Mouse (Mus musculus): Measurements from ENCODE around the gene Slfn8.
A peak's percentile ranks its signal among the peaks of the same experiment; 100 is the strongest.
"Not testable (repeated sequence)": the region's sequence is repeated elsewhere in the genome, so short reads cannot be mapped to it uniquely, and the experiment has no call there.

Slfn8 gene

DNA sequence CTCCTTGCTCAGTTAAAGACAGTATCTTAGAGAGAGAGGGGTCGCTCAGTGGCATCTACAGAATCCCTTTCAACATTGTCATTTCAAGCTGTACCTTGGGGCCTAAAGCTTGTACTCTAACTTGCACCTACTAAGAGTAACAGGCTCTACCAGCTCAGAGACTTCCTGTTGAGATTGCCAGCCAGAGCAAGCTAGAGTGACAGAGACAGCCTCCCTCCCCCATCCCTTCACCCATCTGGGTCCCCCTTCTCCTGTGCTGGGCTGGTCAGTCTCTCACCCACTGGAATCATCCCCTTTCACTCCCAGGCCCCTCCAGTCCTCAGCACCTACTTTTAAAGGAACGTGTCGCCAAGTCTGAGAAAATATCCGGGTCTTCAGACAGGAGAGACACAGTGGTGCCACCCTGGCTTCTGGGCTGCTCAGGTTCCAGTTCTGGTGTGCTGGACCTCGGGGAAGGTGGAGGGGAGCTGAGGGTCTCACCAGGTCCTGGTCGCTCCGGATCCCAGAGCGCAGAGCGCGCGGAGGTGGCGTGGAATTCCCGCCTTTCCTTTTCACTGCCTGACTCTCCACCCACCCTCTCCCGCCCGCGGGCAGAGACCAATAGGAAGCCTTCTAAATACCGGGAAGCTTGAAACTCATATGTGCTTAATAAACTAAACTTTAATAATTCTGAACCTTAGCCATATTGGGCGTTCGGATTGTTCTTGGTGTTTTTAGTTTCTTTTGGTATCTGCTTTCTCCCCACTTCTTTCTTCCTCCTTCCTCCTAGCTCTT, 29.8 kb downstream of the Slfn8 start:
- peak; percentile 40 for DNase-seq

DNA sequence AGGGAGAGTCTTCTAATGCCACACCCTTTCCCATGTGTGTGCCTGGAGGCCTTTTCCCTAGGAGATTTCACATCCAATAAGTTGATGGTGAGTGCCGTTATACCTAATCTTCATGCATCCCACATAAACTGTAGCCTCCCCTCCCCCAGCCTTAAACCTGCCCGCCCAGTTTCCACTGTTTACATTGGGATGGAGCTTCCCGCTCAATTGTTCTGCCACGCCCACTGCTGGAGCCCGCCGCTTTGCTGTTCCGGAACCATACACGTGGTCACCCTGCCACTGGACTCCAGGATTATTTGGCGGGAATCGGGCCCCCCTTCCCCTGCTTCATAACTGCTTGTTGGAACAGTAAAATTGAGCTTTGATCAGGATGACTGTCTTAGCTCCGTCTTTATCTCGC, 31.3 kb downstream of the Slfn8 start:
- DNase-seq: peak; percentile 17

- DNase-seq: no peak
These were observed 33.0 kb downstream of the Slfn8 start for GRCm38 (mm10) chr11:82987621-82988020.

DNA sequence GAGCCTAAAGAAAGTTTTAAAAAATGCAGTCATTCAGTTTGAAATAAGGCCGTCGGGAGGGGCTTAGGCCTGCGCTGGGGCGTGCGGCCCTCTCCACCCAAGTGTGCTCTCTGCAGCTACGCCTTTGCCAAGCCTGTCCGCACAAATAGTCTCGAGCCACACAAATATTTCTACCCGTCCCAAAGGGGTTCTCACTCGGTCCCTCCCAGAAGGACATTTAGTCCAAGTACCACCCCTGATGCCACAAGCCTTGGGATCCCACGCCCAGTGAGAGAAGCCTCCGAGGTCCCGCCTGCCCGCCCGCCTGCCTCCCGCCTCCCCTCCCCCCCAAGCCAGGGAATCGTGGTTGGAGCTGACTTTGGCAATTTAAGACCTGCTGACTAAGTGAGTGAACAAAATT, 37.4 kb downstream of the Slfn8 start:
- no peak for DNase-seq

GRCm38 (mm10) chr11:82982409-82982808, 38.2 kb downstream of the Slfn8 start:
- DNase-seq: not testable (repeated sequence)

GRCm38 (mm10) chr11:82973916-82974315, 46.7 kb downstream of the Slfn8 start:
- DNase-seq: peak; percentile 71

DNA sequence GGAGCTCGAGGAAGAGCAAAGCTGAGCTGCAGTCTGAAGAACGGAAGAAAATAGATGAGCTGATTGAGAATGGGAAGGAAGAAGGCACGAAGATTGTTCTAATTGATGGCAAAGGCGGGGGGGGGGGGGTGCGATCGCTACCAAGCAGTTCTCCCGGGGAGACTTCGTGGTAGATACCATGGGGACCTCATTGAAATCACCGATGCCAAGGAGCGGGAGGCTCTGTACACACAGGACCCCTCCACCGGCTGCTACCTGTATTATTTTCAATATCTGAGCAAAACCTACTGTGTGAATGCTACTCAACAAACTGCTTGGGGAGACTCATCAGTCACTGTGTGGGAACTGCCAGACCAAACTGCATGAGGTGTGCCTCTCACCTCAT, 49.0 kb downstream of the Slfn8 start:
- no peak for DNase-seq

- peak; percentile 45 for DNase-seq
These were observed 49.7 kb downstream of the Slfn8 start for GRCm38 (mm10) chr11:82970712-82971589.

DNA sequence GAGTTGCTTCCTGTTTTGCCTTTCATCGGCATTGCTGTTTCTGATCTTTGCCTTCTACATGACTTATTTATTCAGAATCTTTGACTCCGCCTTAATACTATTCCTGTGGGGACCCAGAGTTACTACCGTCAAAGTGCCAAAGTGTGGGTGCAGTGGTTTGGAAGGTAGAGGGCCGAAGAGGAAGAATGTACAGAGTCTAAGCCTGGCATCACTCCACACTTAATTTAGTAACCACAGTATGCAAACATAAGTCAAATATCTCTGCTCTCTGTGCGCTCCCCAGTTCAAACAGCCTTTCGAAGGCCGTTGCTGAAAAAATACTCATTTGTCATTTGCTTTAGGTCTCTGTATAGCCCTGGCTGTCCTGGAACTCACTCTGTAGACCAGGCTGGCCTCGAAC, 58.4 kb downstream of the Slfn8 start:
- DNase-seq: no peak

GRCm38 (mm10) chr11:82961743-82962142, 58.9 kb downstream of the Slfn8 start:
- no peak for DNase-seq

DNA sequence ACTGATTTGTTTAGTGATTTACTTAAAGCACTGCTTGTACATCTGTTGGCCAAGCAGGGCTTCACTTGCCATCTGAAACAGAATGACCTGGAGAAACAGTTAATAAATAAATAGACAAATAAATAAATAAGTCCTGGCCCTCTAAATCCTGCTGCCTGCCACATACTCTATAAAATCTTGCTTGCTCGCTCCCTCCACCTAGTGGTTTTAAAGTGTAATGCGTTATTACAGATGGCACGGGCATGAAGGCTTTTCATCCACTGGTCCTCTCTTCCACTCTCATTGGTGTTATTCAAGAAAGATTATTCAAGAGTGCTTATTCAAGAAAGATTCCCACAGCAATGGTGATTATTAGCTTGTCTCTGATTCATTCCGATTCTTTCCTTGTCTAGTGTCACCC, 61.0 kb downstream of the Slfn8 start:
- DNase-seq: peak; percentile 72

- no peak for DNase-seq
These were observed 63.7 kb downstream of the Slfn8 start for GRCm38 (mm10) chr11:82956925-82957324.

DNA sequence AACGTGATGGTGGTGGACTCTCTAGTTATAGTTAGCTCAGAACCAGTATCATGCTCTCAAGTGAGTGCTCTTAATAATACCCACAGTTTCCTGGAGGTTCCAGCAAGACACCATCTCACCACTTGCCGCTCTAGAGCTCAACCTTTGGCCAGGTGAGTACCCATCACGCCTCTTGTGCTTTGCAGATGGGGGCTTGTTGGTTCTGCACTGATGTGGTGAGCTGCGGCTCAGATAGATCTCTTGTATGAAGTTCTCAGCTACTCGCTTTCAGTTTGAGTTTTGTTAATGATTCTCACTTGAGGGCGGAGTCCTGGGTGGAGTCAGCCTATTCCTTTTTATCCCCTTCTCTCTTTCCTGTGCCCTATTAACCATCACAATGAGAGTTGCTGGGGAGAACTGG, 66.0 kb downstream of the Slfn8 start:
- no peak for DNase-seq

- no peak for DNase-seq
These were observed 67.7 kb downstream of the Slfn8 start for GRCm38 (mm10) chr11:82952612-82953542.
